Mouse (Mus musculus): ENCODE data around the gene Lrp6. TPM values are rescaled to one million over a fixed set of nuclear protein-coding genes. Genes with fewer than 3 reads are reported as not detected.

The Lrp6 gene
- total RNA-seq (2023): 10 to 100 TPM; 48.0 to 49.4 TPM

GRCm38 (mm10) chr6:134566818-134567485, at the start of gene Lrp6:
Lrp6 (minus strand) TSS chr6:134566965.

Other genes with a start within 250 kb of the Lrp6 start
- gene Bcl2l14, start 170.6 kb downstream of the Lrp6 start, total RNA-seq (2023): 1 to 10 TPM in 1 of 2 experiments, under 1 TPM in 1; 0.81 to 1.2 TPM
- gene Mansc1, start 65.5 kb upstream of the Lrp6 start, total RNA-seq (2023): under 1 TPM in 1 of 2 experiments, not detected in 1; 0.29 TPM
- 10 to 100 TPM; 10.9 to 14.3 TPM for gene Borcs5, start 72.5 kb upstream of the Lrp6 start, total RNA-seq (2023)
- gene Dusp16, start 225.7 kb upstream of the Lrp6 start, total RNA-seq (2023): 10 to 100 TPM; 38.5 to 48.0 TPM

Measured in B cell, adult 67 days (primary cell).